Mouse (Mus musculus) kidney, embryonic 14.5 days (tissue): ENCODE results near the gene Stk38. TPM values are rescaled to one million over a fixed set of nuclear protein-coding genes. Genes with fewer than 3 reads are reported as not detected.
"Not testable (repeated sequence)": the region's sequence is repeated elsewhere in the genome, so short reads cannot be mapped to it uniquely, and the experiment has no call there.

Experiments
- ATAC-seq: fragments of 200-750 bp; cut with Nextera tagmentation; 2 replicates; pipeline ENCODE4 v1.8.0; 2017; ENCODE audit warnings: moderate number of reproducible peaks, mild to moderate bottlenecking, moderate TSS enrichment, moderate library complexity; ENCODE audit not compliant: low FRiP score, low TSS enrichment
- H3K27ac ChIP-seq: fragments of 300-500 bp; sonication (generic); 2 replicates; pipeline ENCODE4 v1.5.1; 2014; ENCODE audit warnings: low read depth, mild to moderate bottlenecking, low read length, moderate library complexity, mixed read lengths
- H3K27me3 ChIP-seq: fragments of 300-500 bp; sonication (generic); 2 replicates; pipeline ENCODE4 v1.6.1; 2014; ENCODE audit warnings: mild to moderate bottlenecking, low read length; ENCODE audit not compliant: control insufficient read depth, insufficient read depth
- H3K36me3 ChIP-seq: fragments of 300-500 bp; sonication (generic); 2 replicates; pipeline ENCODE4 v1.6.1; 2014; ENCODE audit warnings: low read length, mixed read lengths; ENCODE audit not compliant: control insufficient read depth, insufficient read depth
- H3K4me1 ChIP-seq: fragments of 300-500 bp; sonication (generic); 2 replicates; pipeline ENCODE4 v1.6.1; 2014; ENCODE audit warnings: low read length, mixed read lengths; ENCODE audit not compliant: control insufficient read depth, insufficient read depth
- H3K4me2 ChIP-seq: fragments of 300-500 bp; sonication (generic); replicated peaks from 2 replicates; pipeline ENCODE4 v1.6.1; 2014; ENCODE audit warnings: low read depth, mild to moderate bottlenecking, low read length
- H3K4me3 ChIP-seq: fragments of 300-500 bp; sonication (generic); 2 replicates; pipeline ENCODE4 v1.5.1; 2014; ENCODE audit warnings: mild to moderate bottlenecking, low read length
- H3K9ac ChIP-seq: fragments of 300-500 bp; sonication (generic); 2 replicates; pipeline ENCODE4 v1.6.1; 2014; ENCODE audit warnings: low read depth, mild to moderate bottlenecking, low read length, moderate library complexity
- H3K9me3 ChIP-seq: fragments of 300-500 bp; sonication (generic); 2 replicates; pipeline ENCODE4 v1.6.1; 2016; ENCODE audit warnings: low read length; ENCODE audit not compliant: control insufficient read depth
- WGBS: fragments of 180-500 bp; shearing (Covaris S2); extraction: QIAGEN DNeasy Blood & Tissue Kit; methylation state at CpG from one replicate; pipeline ENCODE4 v1.1.7; 2014; 5-methylcytosine and 5-hydroxymethylcytosine counted together
- polyA plus RNA-seq: library from polyadenylated mRNA; unstranded; fragments of >200 nt; fragmentation: Nextera tagmentation; extraction: Ambion mirVana; gene quantifications from 2 replicates; pipeline ENCODE4 v1.2.1, GENCODE M21; 2014

Gene Stk38
- polyA plus RNA-seq, 1 experiment from 2014 or later = 101 TPM

GRCm38 (mm10) chr17:29043583-29043982, 35.8 kb upstream of the Stk38 start:
- no peak for ATAC-seq
- H3K27ac ChIP-seq = no peak overlapping the region
- H3K9me3 ChIP-seq = no peaks in the 10 kb centered on the region
- no peaks in the 10 kb centered on the region for H3K27me3 ChIP-seq
- no peak overlapping the region for H3K4me3 ChIP-seq
- no peak overlapping the region for H3K9ac ChIP-seq
- 90% methylated on average over 3 of the region's 3 CpGs for WGBS
- no peaks in the 10 kb centered on the region for H3K4me1 ChIP-seq
- no peak overlapping the region for H3K4me2 ChIP-seq
- H3K36me3 ChIP-seq = peaks cover 81% of the 10 kb centered on the region

GRCm38 (mm10) chr17:29042569-29042968, 34.8 kb upstream of the Stk38 start:
- Histone ChIP-seq H3K4me1 (no peaks in the 10 kb centered on the region), H3K27ac (no peak overlapping the region), H3K9ac (no peak overlapping the region), H3K27me3 (no peaks in the 10 kb centered on the region), H3K4me2 (no peak overlapping the region), H3K36me3 (peaks cover 88% of the 10 kb centered on the region), H3K4me3 (no peak overlapping the region), H3K9me3 (no peaks in the 10 kb centered on the region)
- no peak for ATAC-seq

GRCm38 (mm10) chr17:29041632-29042031, 33.8 kb upstream of the Stk38 start:
- not testable (repeated sequence) for H3K4me1 ChIP-seq, ATAC-seq, H3K4me3 ChIP-seq, H3K27me3 ChIP-seq, H3K27ac ChIP-seq, H3K9ac ChIP-seq, H3K4me2 ChIP-seq, H3K9me3 ChIP-seq
- 94% methylated on average over 3 of the region's 3 CpGs for WGBS
- H3K36me3 ChIP-seq = peaks cover 93% of the 10 kb centered on the region

GRCm38 (mm10) chr17:29039351-29039750, 31.6 kb upstream of the Stk38 start:
- H3K4me3 ChIP-seq = no peak overlapping the region
- H3K36me3 ChIP-seq = peaks cover 77% of the 10 kb centered on the region
- no peak for ATAC-seq

GRCm38 (mm10) chr17:29035506-29035905, 27.7 kb upstream of the Stk38 start:
- Histone ChIP-seq H3K36me3 (peaks cover 42% of the 10 kb centered on the region), H3K9me3 (no peaks in the 10 kb centered on the region), H3K27ac (no peak overlapping the region), H3K27me3 (no peaks in the 10 kb centered on the region), H3K4me2 (peak overlapping the region; percentile 94), H3K9ac (no peak overlapping the region), H3K4me3 (peak overlapping the region; percentile 74), H3K4me1 (peaks cover 5% of the 10 kb centered on the region; the same call in 1 of the 2 replicates)
- ATAC-seq = no peak

More at GRCm38 (mm10) chr17:29039351-29039750, 31.6 kb upstream of the Stk38 start:
- H3K27me3 ChIP-seq = no peaks in the 10 kb centered on the region
- no peak overlapping the region for H3K27ac ChIP-seq
- H3K9ac ChIP-seq = no peak overlapping the region
- 65% methylated on average over 11 of the region's 11 CpGs for WGBS
- H3K9me3 ChIP-seq = no peaks in the 10 kb centered on the region
- H3K4me1 ChIP-seq = no peaks in the 10 kb centered on the region
- no peak overlapping the region for H3K4me2 ChIP-seq

GRCm38 (mm10) chr17:29034264-29034663, 26.5 kb upstream of the Stk38 start:
- Histone ChIP-seq H3K4me2 (peak overlapping the region; percentile 94), H3K27ac (no peak overlapping the region), H3K27me3 (no peaks in the 10 kb centered on the region), H3K9ac (peak overlapping the region; percentile 97), H3K4me1 (peaks cover 5% of the 10 kb centered on the region; the same call in 1 of the 2 replicates), H3K9me3 (no peaks in the 10 kb centered on the region), H3K4me3 (peak overlapping the region; percentile 74), H3K36me3 (peaks cover 30% of the 10 kb centered on the region)
- ATAC-seq = no peak

GRCm38 (mm10) chr17:29033569-29034061, 25.8 kb upstream of the Stk38 start:
- Histone ChIP-seq H3K9ac (peak overlapping the region; percentile 97), H3K27ac (peak overlapping the region; percentile 99; the same call in 1 of the 2 replicates), H3K9me3 (no peaks in the 10 kb centered on the region), H3K27me3 (no peaks in the 10 kb centered on the region), H3K4me1 (peaks cover 5% of the 10 kb centered on the region; the same call in 1 of the 2 replicates), H3K4me3 (peak overlapping the region; percentile 74), H3K4me2 (peak overlapping the region; percentile 94), H3K36me3 (peaks cover 23% of the 10 kb centered on the region)
- no peak for ATAC-seq
- under 1% methylated on average over 6 of the region's 6 CpGs for WGBS

GRCm38 (mm10) chr17:29032274-29033069, 24.7 kb upstream of the Stk38 start, which contains the start of gene Srsf3:
Srsf3 (plus strand) TSS chr17:29032628.
- Histone ChIP-seq H3K4me2 (peak within 1 kb of the TSS; percentile 94), H3K9me3 (no peaks in the 10 kb centered on the region), H3K36me3 (peaks cover 13% of the 10 kb centered on the region), H3K4me1 (peaks cover 5% of the 10 kb centered on the region; the same call in 1 of the 2 replicates), H3K27ac (peak within 1 kb of the TSS; percentile 99), H3K9ac (peak within 1 kb of the TSS; percentile 97), H3K27me3 (no peaks in the 10 kb centered on the region), H3K4me3 (peak within 1 kb of the TSS; percentile 74)
- peak; percentile 97 for ATAC-seq
- under 1% methylated on average over 76 of the region's 77 CpGs for WGBS

- peak; percentile 17; the same call in 1 of the 2 replicates for ATAC-seq
- Histone ChIP-seq H3K27ac (peak overlapping the region; percentile 99), H3K4me1 (peaks cover 5% of the 10 kb centered on the region; the same call in 1 of the 2 replicates), H3K27me3 (no peaks in the 10 kb centered on the region), H3K9ac (peak overlapping the region; percentile 97), H3K4me3 (peak overlapping the region; percentile 74), H3K9me3 (no peaks in the 10 kb centered on the region), H3K4me2 (peak overlapping the region; percentile 77), H3K36me3 (peaks cover 7% of the 10 kb centered on the region)
- under 1% methylated on average over 26 of the region's 26 CpGs for WGBS
Observed at GRCm38 (mm10) chr17:29031771-29032273, 24.0 kb upstream of the Stk38 start.
